In the genomic region with DNA sequence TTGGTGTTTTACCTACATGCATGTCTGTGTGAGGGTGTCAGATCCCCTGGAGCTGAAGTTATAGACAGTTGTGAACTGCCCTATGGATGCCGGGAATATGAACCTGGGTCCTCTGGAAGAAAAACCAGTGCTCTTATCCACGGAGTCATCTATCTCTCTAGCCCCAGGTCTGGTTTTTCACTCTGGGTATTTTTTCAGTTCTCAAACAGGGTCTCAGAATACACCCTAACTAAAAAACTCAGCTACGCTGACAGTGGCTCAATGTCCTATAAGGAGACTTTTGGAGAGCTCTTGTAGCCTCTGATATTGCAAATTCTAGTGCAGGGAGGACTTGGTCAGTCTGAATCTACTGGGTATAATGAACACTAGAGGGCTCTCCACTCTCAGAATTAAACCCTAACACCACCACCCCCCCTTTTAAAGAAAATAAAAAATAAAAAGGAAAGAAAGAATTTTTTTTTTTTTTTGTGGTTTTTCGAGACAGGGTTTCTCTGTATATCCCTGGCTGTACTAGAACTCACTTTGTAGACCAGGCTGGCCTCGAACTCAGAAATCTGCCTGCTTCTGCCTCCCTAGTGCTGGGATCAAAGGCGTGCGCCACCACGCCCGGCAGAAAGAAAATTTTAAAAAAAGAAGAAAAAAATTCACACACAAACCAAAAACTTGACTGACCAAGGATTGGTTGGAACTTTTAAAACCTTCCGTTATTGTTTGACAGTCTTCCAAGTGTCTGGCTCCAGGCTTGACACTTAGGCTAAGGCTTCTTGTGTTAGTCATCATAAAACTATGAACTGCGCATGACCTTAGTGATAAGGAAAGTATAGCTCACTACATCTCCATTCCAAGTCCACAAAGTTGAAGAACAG, we compare ENCODE assay signal across 11 mouse cellular contexts. TPM values are rescaled to one million over a fixed set of nuclear protein-coding genes. Genes with fewer than 3 reads are reported as not detected.
DNase-seq lines count a peak whose midpoint lies in the region; ATAC-seq and TF ChIP-seq lines count a peak whose summit lies in the region.
"Had no signal": no experiment of that assay in that cellular context is flagged by ENCODE, and none has a peak within 500 bp of the region (broad histone marks: within the 10 kb centered on the region; RNA-seq: fewer than 3 reads in every experiment).

No protein-coding gene starts in this region.

- intact Hi-C loops in heart, postnatal 10 days (cut with DNase I) = loop anchor here (1.0 kb wide), 3 partner anchors 31 to 135 kb away; no protein-coding TSS in a partner anchor
- intact Hi-C loops in left cerebral cortex, postnatal 14 days (cut with DNase I) = loop anchor here (2.0 to 5.0 kb wide), 2 partner anchors 35 to 123 kb away; a partner anchor contains a TSS

- peak; percentile 14 to 19 for DNase-seq in heart, adult 9 months (ENCODE audit: low spot score in 2 of 2)
- DNase-seq in heart, postnatal 10 days = no peak
- peak; percentile 87 for DNase-seq in lung, postnatal 0 days (ENCODE audit: low spot score)
- no peak for DNase-seq in lung, adult 18-20 months
- peak; percentile 77 for DNase-seq in adipocyte (ENCODE audit: low spot score)
- peak; percentile 62 for DNase-seq in retina, embryonic 14.5 days (ENCODE audit: low spot score)
- no peak for DNase-seq in left cerebral cortex, postnatal 14 days (ENCODE audit: low spot score in 2 of 2)
- DNase-seq: kidney, postnatal 25 days; liver, embryonic 13.5 days; spleen, adult 18-20 months had no signal

- H3K27ac ChIP-seq in lung, postnatal 0 days (ENCODE audit: low read length) = no peak overlapping the region
- H3K27ac ChIP-seq: liver, embryonic 13.5 days had no signal

- H3K4me2 ChIP-seq in lung, postnatal 0 days (replicated peaks; ENCODE audit: low read depth, low read length) = no peak overlapping the region

- no peak overlapping the region for H3K4me3 ChIP-seq in lung, postnatal 0 days (ENCODE audit: low read depth, low read length)

- no peaks in the 10 kb centered on the region for H3K36me3 ChIP-seq in lung, postnatal 0 days (ENCODE audit: insufficient read depth, low read length)

- TF ChIP-seq EP300 in lung, postnatal 0 days (IDR thresholded peaks at IDR 0.05) = peak; percentile 28; the same call in 1 of the 2 replicates

- H3K9me3 ChIP-seq in lung, postnatal 0 days (ENCODE audit: low read length) = no peaks in the 10 kb centered on the region
- H3K9me3 ChIP-seq: liver, embryonic 13.5 days had no signal

- no peaks in the 10 kb centered on the region for H3K4me1 ChIP-seq in lung, postnatal 0 days (ENCODE audit: insufficient read depth, low read depth, low read length)

- H3K9ac ChIP-seq in lung, postnatal 0 days (replicated peaks; ENCODE audit: low read depth) = no peak overlapping the region
- H3K9ac ChIP-seq: liver, embryonic 13.5 days had no signal

- H3K27me3 ChIP-seq in lung, postnatal 0 days (replicated peaks; ENCODE audit: insufficient read depth, low read length) = no peaks in the 10 kb centered on the region
- H3K27me3 ChIP-seq: liver, embryonic 13.5 days had no signal

- peak; percentile 63 for TF ChIP-seq CTCF in lung, postnatal 0 days (IDR thresholded peaks at IDR 0.05)

- no peak for ATAC-seq in lung, postnatal 0 days
- no peak for ATAC-seq in megakaryocyte-erythroid progenitor cell, adult 5-6 weeks (replicated peaks; ENCODE audit: low FRiP score, low TSS enrichment, poor library complexity, severe bottlenecking)

- 67% methylated on average over 11 of the region's 11 CpGs for whole genome bisulfite sequencing in lung, postnatal 0 days

RNA-seq across cellular contexts. Expression of a gene that starts 1.6 kb away (rescaled TPM):
- 10 to 100 TPM; 55.2 to 57.2 TPM for total RNA-seq in heart, postnatal 10 days (2021)
- 14.5 and 17.5 TPM in 2 replicates for polyA plus RNA-seq in lung, postnatal 0 days (2015; fragmentation: Nextera tagmentation; extraction: Ambion mirVana)
- 79.8 and 96.4 TPM in 2 replicates for total RNA-seq in megakaryocyte-erythroid progenitor cell, adult 5-6 weeks (2014; fragmentation: Nextera tagmentation)
- total RNA-seq in megakaryocyte-erythroid progenitor cell, adult 5-6 weeks (2017) = 152 and 181 TPM in 2 replicates
- total RNA-seq in left cerebral cortex, postnatal 14 days (2021) = 10 to 100 TPM; 56.0 to 57.6 TPM

RNA-seq across cellular contexts. Expression of a gene that starts 13.0 kb away (rescaled TPM):
- total RNA-seq in heart, postnatal 10 days (2021) = 1 to 10 TPM in 1 of 2 experiments, under 1 TPM in 1; 0.84 to 1.9 TPM
- polyA plus RNA-seq in lung, postnatal 0 days (2015; fragmentation: Nextera tagmentation; extraction: Ambion mirVana) = 3.1 and 3.9 TPM in 2 replicates
- total RNA-seq in megakaryocyte-erythroid progenitor cell, adult 5-6 weeks (2014; fragmentation: Nextera tagmentation) = 0.64 TPM in 1 of 2 replicates, not detected in the other
- total RNA-seq in megakaryocyte-erythroid progenitor cell, adult 5-6 weeks (2017) = 0.61 TPM in 1 of 2 replicates, not detected in the other
- total RNA-seq in left cerebral cortex, postnatal 14 days (2021) = 10 to 100 TPM; 53.9 to 64.1 TPM

RNA-seq across cellular contexts. Expression of a gene that starts 33.6 kb away (rescaled TPM):
- 10 to 100 TPM; 13.6 to 14.0 TPM for total RNA-seq in heart, postnatal 10 days (2021)
- 7.4 and 10.7 TPM in 2 replicates for polyA plus RNA-seq in lung, postnatal 0 days (2015; fragmentation: Nextera tagmentation; extraction: Ambion mirVana)
- total RNA-seq in megakaryocyte-erythroid progenitor cell, adult 5-6 weeks (2014; fragmentation: Nextera tagmentation) = not detected in 2 replicates
- total RNA-seq in megakaryocyte-erythroid progenitor cell, adult 5-6 weeks (2017) = not detected in 2 replicates
- total RNA-seq in left cerebral cortex, postnatal 14 days (2021) = 100 to 1,000 TPM; 217 to 244 TPM

RNA-seq across cellular contexts. Expression of a gene that starts 43.7 kb away (rescaled TPM):
- under 1 TPM; 0.12 to 0.41 TPM for total RNA-seq in heart, postnatal 10 days (2021)
- 3.7 and 5.1 TPM in 2 replicates for polyA plus RNA-seq in lung, postnatal 0 days (2015; fragmentation: Nextera tagmentation; extraction: Ambion mirVana)
- total RNA-seq in megakaryocyte-erythroid progenitor cell, adult 5-6 weeks (2014; fragmentation: Nextera tagmentation) = not detected in 2 replicates
- total RNA-seq in megakaryocyte-erythroid progenitor cell, adult 5-6 weeks (2017) = not detected in 2 replicates
- total RNA-seq in left cerebral cortex, postnatal 14 days (2021) = 10 to 100 TPM; 12.6 to 13.3 TPM
- polyA plus RNA-seq: liver, embryonic 13.5 days had no signal

RNA-seq across cellular contexts. Expression of a gene that starts 54.4 kb away (rescaled TPM):
- 100 to 1,000 TPM; 187 to 200 TPM for total RNA-seq in heart, postnatal 10 days (2021)
- 9.2 and 12.1 TPM in 2 replicates for polyA plus RNA-seq in lung, postnatal 0 days (2015; fragmentation: Nextera tagmentation; extraction: Ambion mirVana)
- 55.8 and 57.2 TPM in 2 replicates for total RNA-seq in megakaryocyte-erythroid progenitor cell, adult 5-6 weeks (2014; fragmentation: Nextera tagmentation)
- 28.8 and 45.9 TPM in 2 replicates for total RNA-seq in megakaryocyte-erythroid progenitor cell, adult 5-6 weeks (2017)
- 10 to 100 TPM; 47.8 to 50.2 TPM for total RNA-seq in left cerebral cortex, postnatal 14 days (2021)

Comparison
In these comparisons a context has a peak if more than half of its experiments do, and no peak if none do; other contexts are left out.
1. DNase-seq: peak in heart, adult 9 months (2 of 2), lung, postnatal 0 days (single experiment), adipocyte (single experiment) and retina, embryonic 14.5 days (single experiment); none in heart, postnatal 10 days (0 of 2), lung, adult 18-20 months (0 of 2) and left cerebral cortex, postnatal 14 days (0 of 2).
2. RNA of a gene that starts 13.0 kb away (total RNA-seq): 53.9 to 64.1 TPM in left cerebral cortex, postnatal 14 days; 0.84 to 1.9 TPM in heart, postnatal 10 days and 0.61 to 0.64 TPM in megakaryocyte-erythroid progenitor cell, adult 5-6 weeks; every median in the first group is over 10 times any median in the second.
3. RNA of a gene that starts 33.6 kb away (total RNA-seq): 217 to 244 TPM in left cerebral cortex, postnatal 14 days and 13.6 to 14.0 TPM in heart, postnatal 10 days; not detected in megakaryocyte-erythroid progenitor cell, adult 5-6 weeks; every median in the first group is over 10 times any median in the second.